Mouse (Mus musculus) small intestine, adult 2 months (tissue): ENCODE results near the gene Cacna2d1.

Source experiments
- CTCF ChIP-seq: fragments of 200-500 bp; IDR thresholded peaks from 2 replicates; pipeline ENCODE4 v1.5.1; 2012; ENCODE audit warnings: low read depth, mild to moderate bottlenecking, control low read depth, inconsistent platforms, low read length, moderate library complexity, mixed read lengths; ENCODE audit not compliant: insufficient replicate concordance, insufficient read length; ENCODE audit errors: extremely low read depth
- POLR2A ChIP-seq: fragments of 200-500 bp; IDR thresholded peaks from 2 replicates; pipeline ENCODE4 v1.6.1; 2012; ENCODE audit warnings: low read depth, mild to moderate bottlenecking, control low read depth, inconsistent platforms, low read length, moderate library complexity

- TF ChIP-seq CTCF, result no peak
- no peak for TF ChIP-seq POLR2A
Observed at GRCm38 (mm10) chr5:15935234-15935728, 790 bp downstream of the Cacna2d1 start.
